Mouse (Mus musculus): ENCODE results near the gene 2700097O09Rik.

GRCm38 (mm10) chr12:55053267-55053666 is 26.6 kb downstream of the 2700097O09Rik start:
- no peak for TF ChIP-seq CTCF (conservative IDR thresholded peaks at IDR 0.05; ENCODE audit: insufficient read depth, insufficient read length, low read depth, low read length)
- TF ChIP-seq POLR2A (IDR thresholded peaks at IDR 0.05; ENCODE audit: low read depth, low read length) = no peak

All from kidney, adult 2 months (tissue).